24 mouse cellular contexts compared by ENCODE assay signal in genomic region chr3:14860291-14860690, GRCm38 (mm10). TPM values are rescaled to one million over a fixed set of nuclear protein-coding genes. Genes with fewer than 3 reads are reported as not detected.
DNase-seq lines count a peak whose midpoint lies in the region; ATAC-seq lines count a peak whose summit lies in the region.
"Had no signal": no experiment of that assay in that cellular context is flagged by ENCODE, and none has a peak within 500 bp of the region (broad histone marks: within the 10 kb centered on the region; RNA-seq: fewer than 3 reads in every experiment).

No protein-coding gene starts in this region.

- intact Hi-C loops in left cerebral cortex, postnatal 4 days (cut with DNase I): no loop called here
- intact Hi-C loops in left cerebral cortex, postnatal 25 days (cut with DNase I): no loop called here
- intact Hi-C loops in gastrocnemius, postnatal 36 days (cut with DNase I): loop anchor here (5.0 kb wide), 1 partner anchor 68 kb away; no protein-coding TSS in a partner anchor

- no peak for ATAC-seq in cerebellum, adult (ENCODE audit: insufficient number of reproducible peaks, low FRiP score, low TSS enrichment)
- ATAC-seq: CD4-positive, CD25-positive, alpha-beta regulatory T cell, adult 4 months; forebrain, embryonic 14.5 days; inflammation-experienced regulatory T-cells, adult 6 months had no signal

- peak; percentile 53 to 64 for DNase-seq in cerebellum, postnatal 25 days
- DNase-seq in left cerebral cortex, postnatal 4 days: peak; percentile 39
- DNase-seq in left cerebral cortex, postnatal 25 days (ENCODE audit: low spot score in 2 of 2): no peak
- peak; percentile 51 to 71 for DNase-seq in gastrocnemius, adult 8-10 months (ENCODE audit: low spot score in 2 of 2)
- peak; percentile 28 to 49 for DNase-seq in gastrocnemius, postnatal 36 days
- DNase-seq in kidney, postnatal 10 days: no peak
- DNase-seq: embryo, embryonic 11 days; heart, adult 2 months; heart, postnatal 4 days; kidney, adult 18-20 months; kidney, postnatal 36 days; lung, embryonic 14.5 days; lung, postnatal 14 days; retina, postnatal 1 day; right cerebral cortex, postnatal 14 days had no signal

RNA-seq across cellular contexts. Expression of gene Car3, which starts 3.0 kb away (rescaled TPM):
- 1 to 10 TPM; 1.6 to 2.2 TPM for total RNA-seq in left cerebral cortex, postnatal 4 days (2021)
- total RNA-seq in left cerebral cortex, postnatal 25 days (2021): 1 to 10 TPM; 1.1 TPM
- total RNA-seq in gastrocnemius, adult 8-10 months (2022): 1,000 to 10,000 TPM in 3 of 4 experiments, 100 to 1,000 TPM in 1; 906 to 1,729 (median 1,130) TPM
- total RNA-seq in gastrocnemius, postnatal 36 days (2021): 1,000 to 10,000 TPM in 1 of 2 experiments, 100 to 1,000 TPM in 1; 478 to 2,131 TPM
- total RNA-seq: monocyte, adult 5-6 weeks had no signal

RNA-seq across cellular contexts. Expression of gene Car2, which starts 25.8 kb away (rescaled TPM):
- 10 to 100 TPM; 19.7 to 22.2 TPM for total RNA-seq in left cerebral cortex, postnatal 4 days (2021)
- total RNA-seq in left cerebral cortex, postnatal 25 days (2021): 10 to 100 TPM; 92.6 to 97.8 TPM
- 10 to 100 TPM; 14.3 to 25.3 (median 18.2) TPM for total RNA-seq in gastrocnemius, adult 8-10 months (2022)
- 10 to 100 TPM; 12.1 to 15.4 TPM for total RNA-seq in gastrocnemius, postnatal 36 days (2021)

RNA-seq across cellular contexts. Expression of gene Car1, which starts 52.1 kb away (rescaled TPM):
- not detected for total RNA-seq in left cerebral cortex, postnatal 4 days (2021)
- not detected for total RNA-seq in left cerebral cortex, postnatal 25 days (2021)
- total RNA-seq in gastrocnemius, adult 8-10 months (2022): under 1 TPM in 2 of 4 experiments, not detected in 2; 0.31 to 0.56 TPM
- under 1 TPM in 1 of 2 experiments, not detected in 1; 0.59 TPM for total RNA-seq in gastrocnemius, postnatal 36 days (2021)
- total RNA-seq: adrenal gland, adult 18-20 months; heart, adult 2 months; heart, postnatal 4 days; layer of hippocampus, adult 2 months; layer of hippocampus, postnatal 14 days; left cerebral cortex, adult 2 months; monocyte, adult 5-6 weeks had no signal

Comparison
In these comparisons a context has a peak if more than half of its experiments do, and no peak if none do; other contexts are left out.
1. DNase-seq: peak in cerebellum, postnatal 25 days (2 of 2), left cerebral cortex, postnatal 4 days (single experiment), gastrocnemius, adult 8-10 months (2 of 2) and gastrocnemius, postnatal 36 days (2 of 2); none in left cerebral cortex, postnatal 25 days (0 of 2) and kidney, postnatal 10 days (single experiment).
2. RNA of gene Car3, which starts 3.0 kb away (total RNA-seq): 478 to 2,131 TPM in gastrocnemius, postnatal 36 days and 906 to 1,729 TPM in gastrocnemius, adult 8-10 months; 1.6 to 2.2 TPM in left cerebral cortex, postnatal 4 days and 1.1 TPM in left cerebral cortex, postnatal 25 days; every median in the first group is over 100 times any median in the second.